Mouse (Mus musculus) heart, embryonic 13.5 days (tissue): ENCODE measurements around the gene Scyl1. TPM values are rescaled to one million over a fixed set of nuclear protein-coding genes. Genes with fewer than 3 reads are reported as not detected.
A peak's percentile ranks its signal among the peaks of the same experiment; 100 is the strongest.

Source experiments
- ATAC-seq: fragments of 200-750 bp; cut with Nextera tagmentation; 2 replicates; pipeline ENCODE4 v1.8.0; 2017; ENCODE audit warnings: moderate TSS enrichment; ENCODE audit not compliant: insufficient number of reproducible peaks, low FRiP score, low TSS enrichment; ENCODE audit errors: extremely low read depth
- H3K27ac ChIP-seq: fragments of 300-500 bp; sonication (generic); replicated peaks from 2 replicates; pipeline ENCODE4 v1.5.1; 2015; ENCODE audit warnings: moderate library complexity, mild to moderate bottlenecking, inconsistent platforms
- H3K27me3 ChIP-seq: fragments of 300-500 bp; sonication (generic); replicated peaks from 2 replicates; pipeline ENCODE4 v1.6.1; 2015; ENCODE audit warnings: mild to moderate bottlenecking, inconsistent platforms
- H3K36me3 ChIP-seq: fragments of 300-500 bp; sonication (generic); 2 replicates; pipeline ENCODE4 v1.6.1; 2015; ENCODE audit warnings: mild to moderate bottlenecking, inconsistent platforms
- H3K4me1 ChIP-seq: fragments of 300-500 bp; sonication (generic); 2 replicates; pipeline ENCODE4 v1.6.1; 2015; ENCODE audit warnings: inconsistent platforms
- H3K4me2 ChIP-seq: fragments of 300-500 bp; sonication (generic); 2 replicates; pipeline ENCODE4 v1.6.1; 2015; ENCODE audit warnings: inconsistent platforms, mild to moderate bottlenecking, moderate library complexity
- H3K4me3 ChIP-seq: fragments of 300-500 bp; sonication (generic); 2 replicates; pipeline ENCODE4 v1.5.1; 2015; ENCODE audit warnings: moderate library complexity, mild to moderate bottlenecking, inconsistent platforms
- H3K9ac ChIP-seq: fragments of 300-500 bp; sonication (generic); 2 replicates; pipeline ENCODE4 v1.6.1; 2015; ENCODE audit warnings: inconsistent platforms, mild to moderate bottlenecking, moderate library complexity
- H3K9me3 ChIP-seq: fragments of 300-500 bp; sonication (generic); 2 replicates; pipeline ENCODE4 v1.6.1; 2016; ENCODE audit warnings: inconsistent platforms
- WGBS: fragments of 180-500 bp; shearing (Covaris S2); methylation state at CpG from one replicate; pipeline ENCODE4 v1.1.7; 2015; ENCODE audit warnings: mixed read lengths; 5-methylcytosine and 5-hydroxymethylcytosine counted together
- polyA plus RNA-seq: library from polyadenylated mRNA; unstranded; fragments of >200 nt; fragmentation: Nextera tagmentation; extraction: Ambion mirVana; gene quantifications from 2 replicates; pipeline ENCODE4 v1.2.1, GENCODE M21; 2015

Gene Scyl1
- polyA plus RNA-seq, 1 experiment from 2014 or later, result 55.8 TPM

DNA sequence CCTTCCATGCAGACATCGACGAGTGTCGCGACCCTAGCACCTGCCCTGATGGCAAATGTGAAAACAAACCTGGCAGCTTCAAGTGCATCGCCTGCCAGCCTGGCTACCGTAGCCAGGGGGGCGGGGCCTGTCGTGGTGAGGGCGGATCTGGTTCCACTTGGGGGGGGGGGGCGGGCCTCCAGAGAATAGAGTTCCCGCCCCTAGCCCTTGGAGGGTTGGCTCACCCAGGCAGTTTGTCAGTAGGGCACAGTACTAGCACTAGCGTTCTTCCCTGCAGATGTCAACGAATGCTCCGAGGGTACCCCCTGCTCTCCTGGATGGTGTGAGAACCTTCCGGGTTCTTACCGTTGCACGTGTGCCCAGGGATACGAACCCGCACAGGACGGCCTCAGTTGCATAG, 19.5 kb downstream of the Scyl1 start:
- no peaks in the 10 kb centered on the region for H3K9me3 ChIP-seq
- no peak overlapping the region for H3K27ac ChIP-seq
- H3K27me3 ChIP-seq, result peaks cover 98% of the 10 kb centered on the region
- ATAC-seq, result no peak
- H3K4me3 ChIP-seq, result 0 out of 2 replicates have a peak overlapping the region, but pooled peaks have one; percentile 4
- peaks cover 44% of the 10 kb centered on the region for H3K36me3 ChIP-seq
- peak overlapping the region; percentile 24 for H3K4me2 ChIP-seq
- H3K9ac ChIP-seq, result peak overlapping the region; percentile 24; the same call in 1 of the 2 replicates
- H3K4me1 ChIP-seq, result peaks cover 20% of the 10 kb centered on the region
- WGBS, result 11% methylated on average over 20 of the region's 20 CpGs

DNA sequence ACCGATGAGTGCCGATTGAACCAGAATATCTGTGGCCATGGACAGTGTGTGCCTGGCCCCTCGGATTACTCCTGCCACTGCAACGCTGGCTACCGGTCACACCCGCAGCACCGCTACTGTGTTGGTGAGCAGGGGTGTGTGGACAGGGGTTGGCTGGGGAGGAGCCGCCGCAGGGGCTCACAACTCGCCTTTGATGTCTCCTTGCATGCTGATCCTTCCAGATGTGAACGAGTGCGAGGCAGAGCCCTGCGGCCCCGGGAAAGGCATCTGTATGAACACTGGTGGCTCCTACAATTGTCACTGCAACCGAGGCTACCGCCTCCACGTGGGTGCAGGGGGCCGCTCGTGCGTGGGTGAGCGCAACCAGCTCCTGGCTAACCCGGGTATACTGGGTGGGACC, 20.3 kb downstream of the Scyl1 start:
- H3K27me3 ChIP-seq, result peaks cover 99% of the 10 kb centered on the region
- H3K36me3 ChIP-seq, result peaks cover 44% of the 10 kb centered on the region
- no peaks in the 10 kb centered on the region for H3K9me3 ChIP-seq
- H3K4me1 ChIP-seq, result peaks cover 23% of the 10 kb centered on the region
- no peak overlapping the region for H3K27ac ChIP-seq
- no peak for ATAC-seq
- H3K4me3 ChIP-seq, result no peak overlapping the region
- no peak overlapping the region; the same call in 1 of the 2 replicates for H3K9ac ChIP-seq
- WGBS, result 14% methylated on average over 22 of the region's 22 CpGs
- no peak overlapping the region for H3K4me2 ChIP-seq

- no peak for ATAC-seq
- peaks cover 37% of the 10 kb centered on the region for H3K4me1 ChIP-seq
- no peak overlapping the region for H3K9ac ChIP-seq
- H3K27ac ChIP-seq, result no peak overlapping the region
- no peak overlapping the region for H3K4me2 ChIP-seq
- 76% methylated on average over 6 of the region's 6 CpGs for WGBS
- H3K27me3 ChIP-seq, result peaks cover 99% of the 10 kb centered on the region
- H3K36me3 ChIP-seq, result peaks cover 42% of the 10 kb centered on the region
- no peaks in the 10 kb centered on the region for H3K9me3 ChIP-seq
- no peak overlapping the region for H3K4me3 ChIP-seq
Observed at GRCm38 (mm10) chr19:5749476-5749875, 21.7 kb downstream of the Scyl1 start.

GRCm38 (mm10) chr19:5746907-5747363, 24.3 kb downstream of the Scyl1 start:
- H3K4me3 ChIP-seq, result no peak overlapping the region
- H3K27me3 ChIP-seq, result peaks cover 95% of the 10 kb centered on the region
- 0 out of 2 replicates have a peak overlapping the region, but pooled peaks have one; percentile 52 for H3K9ac ChIP-seq
- 34% methylated on average over 12 of the region's 12 CpGs for WGBS
- H3K36me3 ChIP-seq, result peaks cover 22% of the 10 kb centered on the region
- no peak for ATAC-seq
- no peaks in the 10 kb centered on the region for H3K9me3 ChIP-seq
- H3K27ac ChIP-seq, result no peak overlapping the region
- peaks cover 59% of the 10 kb centered on the region for H3K4me1 ChIP-seq
- H3K4me2 ChIP-seq, result no peak overlapping the region

DNA sequence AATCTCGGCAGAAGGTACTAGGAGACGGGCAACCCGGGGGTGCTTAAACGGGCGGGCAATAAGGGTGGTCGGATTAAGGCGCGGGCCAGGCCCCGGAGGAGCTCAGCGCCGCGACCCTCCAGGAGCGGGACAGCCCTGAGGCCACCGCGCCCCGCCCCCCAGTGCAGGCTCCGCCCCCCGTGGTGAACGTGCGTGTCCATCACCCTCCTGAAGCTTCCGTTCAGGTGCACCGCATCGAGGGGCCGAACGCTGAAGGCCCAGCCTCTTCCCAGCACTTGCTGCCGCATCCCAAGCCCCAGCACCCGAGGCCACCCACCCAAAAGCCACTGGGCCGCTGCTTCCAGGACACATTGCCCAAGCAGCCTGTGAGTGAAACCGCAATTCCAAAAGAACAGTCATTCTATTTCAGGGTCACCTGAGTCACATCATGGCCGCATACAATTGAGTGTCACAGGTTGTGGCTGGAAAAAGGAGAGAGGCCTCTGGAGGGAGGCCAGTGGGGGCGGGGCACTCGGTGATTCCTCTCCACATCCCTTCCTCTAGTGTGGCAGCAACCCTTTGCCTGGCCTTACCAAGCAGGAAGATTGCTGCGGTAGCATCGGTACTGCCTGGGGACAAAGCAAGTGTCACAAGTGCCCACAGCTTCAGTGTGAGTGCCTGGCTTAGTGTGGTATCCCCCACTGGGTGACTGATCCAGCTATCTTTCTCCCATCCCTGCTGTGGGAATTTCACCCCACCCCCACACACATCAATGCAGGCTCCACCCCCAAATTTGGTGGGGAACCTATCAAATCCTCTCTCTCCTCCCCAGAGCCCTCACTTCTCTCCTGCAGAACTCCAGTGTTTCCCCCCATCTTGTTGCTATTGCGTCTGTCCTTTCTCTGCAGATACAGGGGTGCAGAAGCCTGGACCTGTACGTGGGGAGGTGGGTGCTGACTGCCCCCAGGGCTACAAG, 25.2 kb downstream of the Scyl1 start:
- Histone ChIP-seq H3K27ac (no peak overlapping the region), H3K27me3 (peaks cover 88% of the 10 kb centered on the region), H3K9me3 (no peaks in the 10 kb centered on the region), H3K36me3 (peaks cover 13% of the 10 kb centered on the region), H3K4me3 (peak overlapping the region; percentile 38), H3K9ac (peak overlapping the region; percentile 73), H3K4me1 (peaks cover 56% of the 10 kb centered on the region), H3K4me2 (peak overlapping the region; percentile 67)
- WGBS, result 8% methylated on average over 36 of the region's 36 CpGs
- no peak for ATAC-seq

GRCm38 (mm10) chr19:5743576-5743975, 27.6 kb downstream of the Scyl1 start:
- Histone ChIP-seq H3K27ac (no peak overlapping the region), H3K9ac (peak overlapping the region; percentile 96), H3K4me1 (peaks cover 72% of the 10 kb centered on the region), H3K27me3 (peaks cover 79% of the 10 kb centered on the region), H3K9me3 (no peaks in the 10 kb centered on the region), H3K4me2 (peak overlapping the region; percentile 96), H3K4me3 (peak overlapping the region; percentile 83), H3K36me3 (peaks cover 9% of the 10 kb centered on the region)
- no peak for ATAC-seq
- 49% methylated on average over 5 of the region's 5 CpGs for WGBS

DNA sequence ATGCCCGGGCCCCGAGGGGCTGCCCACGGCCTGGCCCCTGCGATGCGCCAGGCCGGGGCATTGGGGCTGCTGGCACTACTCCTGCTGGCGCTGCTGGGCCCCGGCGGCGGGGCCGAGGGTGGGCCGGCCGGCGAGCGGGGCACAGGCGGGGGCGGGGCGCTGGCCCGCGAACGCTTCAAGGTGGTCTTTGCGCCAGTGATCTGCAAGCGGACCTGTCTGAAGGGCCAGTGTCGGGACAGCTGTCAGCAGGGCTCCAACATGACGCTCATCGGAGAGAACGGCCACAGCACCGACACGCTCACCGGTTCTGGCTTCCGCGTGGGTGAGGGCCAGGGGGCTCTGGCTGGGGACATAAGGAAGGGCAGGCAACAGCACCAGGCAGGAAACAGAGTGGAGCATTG, 29.0 kb downstream of the Scyl1 start:
- Histone ChIP-seq H3K9ac (peak overlapping the region; percentile 96), H3K27ac (peak overlapping the region; percentile 96), H3K9me3 (no peaks in the 10 kb centered on the region), H3K36me3 (peaks cover under 1% of the 10 kb centered on the region; the same call in 1 of the 2 replicates), H3K4me3 (peak overlapping the region; percentile 83), H3K4me2 (peak overlapping the region; percentile 96), H3K27me3 (peaks cover 71% of the 10 kb centered on the region), H3K4me1 (peaks cover 72% of the 10 kb centered on the region)
- WGBS, result 3% methylated on average over 30 of the region's 32 CpGs
- peak; percentile 6; the same call in 1 of the 2 replicates for ATAC-seq

GRCm38 (mm10) chr19:5741641-5742240, 29.5 kb downstream of the Scyl1 start:
- H3K27me3 ChIP-seq, result peaks cover 71% of the 10 kb centered on the region
- H3K4me1 ChIP-seq, result peaks cover 69% of the 10 kb centered on the region
- peak overlapping the region; percentile 96 for H3K9ac ChIP-seq
- no peaks in the 10 kb centered on the region for H3K9me3 ChIP-seq
- H3K4me2 ChIP-seq, result peak overlapping the region; percentile 96
- H3K4me3 ChIP-seq, result peak overlapping the region; percentile 83
- WGBS, result under 1% methylated on average over 55 of the region's 55 CpGs
- H3K36me3 ChIP-seq, result no peaks in the 10 kb centered on the region
- ATAC-seq, result peak; percentile 53
- H3K27ac ChIP-seq, result peak overlapping the region; percentile 96

- Histone ChIP-seq H3K9me3 (no peaks in the 10 kb centered on the region), H3K4me1 (peaks cover 58% of the 10 kb centered on the region), H3K9ac (peak within 1 kb of the TSS; percentile 96), H3K27me3 (peaks cover 71% of the 10 kb centered on the region), H3K4me2 (peak within 1 kb of the TSS; percentile 96), H3K27ac (peak within 1 kb of the TSS; percentile 96), H3K36me3 (no peaks in the 10 kb centered on the region), H3K4me3 (peak within 1 kb of the TSS; percentile 83)
- peak; percentile 43 for ATAC-seq
- 30% methylated on average over 14 of the region's 14 CpGs for WGBS
Observed at GRCm38 (mm10) chr19:5740320-5741317, 30.6 kb downstream of the Scyl1 start, which contains the start of gene Ltbp3. Gene Ltbp3, plus strand, starts transcription at chr19:5740904.

DNA sequence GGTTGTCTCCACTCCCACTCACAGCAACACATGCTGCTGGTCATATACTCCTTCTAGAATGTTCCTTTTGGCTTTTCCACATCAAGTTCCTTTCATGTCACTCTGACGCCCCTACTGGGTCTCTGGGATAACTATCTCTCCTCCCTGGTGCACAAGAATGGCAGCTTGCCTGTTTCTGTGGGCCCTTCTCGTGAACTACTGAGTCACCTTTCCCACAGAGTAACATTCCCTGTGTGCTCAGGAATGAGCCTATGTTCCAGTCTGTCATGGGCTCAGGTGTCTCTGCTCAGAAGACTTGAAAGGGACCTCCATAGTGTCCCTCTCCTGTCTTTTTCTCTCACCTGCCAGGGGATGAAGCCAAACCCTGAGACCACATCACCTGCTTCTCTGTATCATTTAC, 31.8 kb downstream of the Scyl1 start:
- ATAC-seq, result no peak
- Histone ChIP-seq H3K4me3 (no peak overlapping the region), H3K9me3 (no peaks in the 10 kb centered on the region), H3K4me2 (no peak overlapping the region), H3K36me3 (no peaks in the 10 kb centered on the region), H3K4me1 (peaks cover 47% of the 10 kb centered on the region), H3K9ac (no peak overlapping the region), H3K27ac (no peak overlapping the region), H3K27me3 (peaks cover 65% of the 10 kb centered on the region)
- 35% methylated on average over 2 of the region's 2 CpGs for WGBS
